Mouse (Mus musculus) Muller cell, postnatal 12 days (primary cell): ENCODE results near the gene Duox1.
A peak's percentile ranks its signal among the peaks of the same experiment; 100 is the strongest.

Experiments used
- DNase-seq: peaks from one replicate; pipeline ENCODE4 v3.0.0-alpha.2; 2015; ENCODE audit errors: inconsistent ontology term

Duox1 gene

DNA sequence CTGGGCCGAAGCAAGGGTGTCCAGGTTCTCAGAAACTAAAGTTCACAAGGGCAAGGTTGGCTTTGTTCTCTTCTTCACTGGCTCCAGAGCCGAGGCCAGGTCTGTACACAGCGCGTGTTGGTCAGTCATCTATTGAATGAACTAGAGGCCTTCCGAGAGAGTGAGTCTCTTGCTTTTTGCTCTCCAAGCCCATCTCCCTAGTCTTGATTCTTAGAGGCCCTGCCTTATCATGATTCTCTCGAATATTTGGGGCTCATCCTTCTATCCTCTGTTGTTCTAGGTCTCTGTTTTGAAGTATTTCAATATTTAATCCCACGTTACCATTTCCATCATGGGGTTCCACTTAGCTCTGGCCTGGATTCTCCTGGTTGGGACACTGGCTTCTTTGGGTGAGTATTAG, at the start of gene Duox1:
Gene Duox1, plus strand, starts transcription at position 301 of the 400 bp plus-strand sequence.
- DNase-seq: no peak

DNA sequence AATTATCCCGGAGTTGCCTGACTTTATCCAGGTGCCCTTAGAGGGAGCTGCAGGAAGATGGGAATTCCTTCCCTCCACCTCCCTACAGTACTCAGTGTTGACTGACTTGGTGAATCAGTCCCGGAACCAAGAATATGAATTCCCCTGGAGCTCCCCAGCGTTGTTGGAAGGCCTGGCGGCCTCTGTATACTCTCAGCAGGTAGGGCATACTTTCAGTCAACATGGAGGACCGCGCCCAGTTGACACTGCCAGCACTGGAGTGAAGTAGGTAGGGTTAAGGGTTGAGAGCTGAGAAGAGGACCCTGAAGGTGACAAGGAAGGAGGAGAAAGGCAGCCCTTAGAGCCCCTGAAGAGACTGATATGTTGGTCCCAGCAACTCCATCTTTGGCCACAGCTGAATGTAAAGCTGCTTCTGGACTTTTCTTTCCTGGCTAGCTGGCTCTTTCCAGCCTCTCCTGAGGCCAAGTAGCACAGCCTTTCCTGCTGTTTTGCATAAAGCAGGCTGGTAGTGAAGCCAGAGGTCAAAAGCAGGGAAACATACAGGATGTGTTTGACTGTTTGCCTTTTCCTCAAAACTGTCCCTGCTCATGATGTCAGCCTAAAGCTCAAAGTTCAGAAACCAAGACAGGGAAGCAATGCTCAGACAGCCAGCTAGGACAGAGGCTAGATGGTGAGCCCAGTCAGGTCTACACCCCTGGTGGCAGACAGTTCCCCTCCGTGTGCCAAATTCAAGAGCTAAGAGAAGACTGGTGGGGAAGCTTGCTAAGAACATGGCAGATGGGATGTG, 48.9 kb upstream of the Duox1 start:
- no peak for DNase-seq

DNA sequence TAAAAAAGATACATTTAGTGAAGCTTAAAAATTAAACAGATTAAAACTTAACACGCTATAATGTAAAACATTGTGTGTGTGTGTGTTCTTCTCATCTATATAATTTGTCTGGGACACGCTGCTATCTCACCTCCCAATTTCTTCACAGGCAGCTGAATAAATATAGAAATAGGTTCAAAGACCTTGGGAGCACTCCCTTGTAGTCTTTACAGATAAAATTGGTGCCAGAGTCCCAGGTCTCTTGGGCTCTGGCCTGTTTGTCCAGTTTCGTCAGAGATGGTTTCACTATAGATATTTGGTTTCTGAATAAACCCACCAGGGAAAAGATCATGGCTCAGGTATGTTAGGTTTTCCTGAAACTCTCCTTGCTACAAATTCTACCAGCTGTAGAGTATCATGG, 36.7 kb upstream of the Duox1 start:
- no peak for DNase-seq

DNA sequence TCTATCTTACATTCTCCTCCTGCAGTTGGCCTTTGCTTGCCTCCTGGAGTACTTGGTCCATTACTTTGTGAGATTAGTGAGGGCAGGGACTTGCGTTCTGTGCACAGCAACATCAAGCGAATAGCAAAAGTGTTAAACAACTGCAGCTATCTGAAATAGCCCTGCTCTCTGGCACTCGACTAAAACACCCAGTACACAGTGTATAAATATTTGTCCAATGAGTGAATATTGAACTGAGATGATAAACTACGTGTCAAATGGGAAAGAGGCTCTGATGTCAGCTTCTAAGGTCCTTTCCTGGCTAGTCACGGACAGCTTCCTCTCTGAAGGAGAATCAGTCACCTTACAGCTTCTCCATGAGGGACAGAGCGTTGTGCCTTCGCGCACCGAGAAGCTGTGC, 31.4 kb upstream of the Duox1 start:
- no peak for DNase-seq

DNA sequence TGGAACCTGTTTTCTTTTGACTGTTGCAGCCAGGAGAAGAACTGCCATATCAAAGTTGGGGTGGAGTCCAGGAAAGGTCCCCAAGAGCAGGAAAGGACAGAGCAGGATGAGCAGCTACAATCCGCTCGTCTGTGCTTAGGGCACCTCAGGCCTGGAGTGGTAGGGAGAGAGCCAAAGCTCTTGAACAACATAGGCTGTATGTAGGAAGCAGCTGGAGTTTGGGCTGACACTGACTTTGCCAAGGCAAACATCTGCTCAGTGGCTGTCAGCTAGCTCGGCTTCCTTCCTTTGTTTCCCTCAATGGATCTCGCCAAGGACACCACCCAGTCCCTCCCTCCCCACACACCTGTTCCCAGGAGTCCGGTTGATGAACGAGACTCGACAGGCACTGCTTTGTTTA, 29.3 kb upstream of the Duox1 start:
- DNase-seq: no peak

DNA sequence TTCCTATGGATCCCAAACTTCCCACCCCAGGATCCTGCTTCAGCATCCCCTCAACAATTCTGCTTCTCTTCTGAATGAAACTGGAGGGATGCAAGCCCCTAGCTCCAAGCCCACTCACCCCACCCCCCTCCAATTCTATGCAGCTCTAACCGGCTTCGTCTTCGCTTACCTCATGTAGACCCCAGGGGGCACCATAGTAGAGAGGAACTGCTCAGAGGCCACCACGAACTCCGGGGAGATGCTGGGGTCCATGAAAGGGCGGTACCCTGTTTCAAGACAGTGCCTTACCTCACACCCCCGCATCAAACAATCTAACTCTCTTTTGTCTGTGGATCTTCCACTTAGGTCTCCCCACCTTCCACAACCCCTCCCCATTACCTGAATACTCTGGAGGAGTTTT, 20.6 kb upstream of the Duox1 start:
- no peak for DNase-seq

DNA sequence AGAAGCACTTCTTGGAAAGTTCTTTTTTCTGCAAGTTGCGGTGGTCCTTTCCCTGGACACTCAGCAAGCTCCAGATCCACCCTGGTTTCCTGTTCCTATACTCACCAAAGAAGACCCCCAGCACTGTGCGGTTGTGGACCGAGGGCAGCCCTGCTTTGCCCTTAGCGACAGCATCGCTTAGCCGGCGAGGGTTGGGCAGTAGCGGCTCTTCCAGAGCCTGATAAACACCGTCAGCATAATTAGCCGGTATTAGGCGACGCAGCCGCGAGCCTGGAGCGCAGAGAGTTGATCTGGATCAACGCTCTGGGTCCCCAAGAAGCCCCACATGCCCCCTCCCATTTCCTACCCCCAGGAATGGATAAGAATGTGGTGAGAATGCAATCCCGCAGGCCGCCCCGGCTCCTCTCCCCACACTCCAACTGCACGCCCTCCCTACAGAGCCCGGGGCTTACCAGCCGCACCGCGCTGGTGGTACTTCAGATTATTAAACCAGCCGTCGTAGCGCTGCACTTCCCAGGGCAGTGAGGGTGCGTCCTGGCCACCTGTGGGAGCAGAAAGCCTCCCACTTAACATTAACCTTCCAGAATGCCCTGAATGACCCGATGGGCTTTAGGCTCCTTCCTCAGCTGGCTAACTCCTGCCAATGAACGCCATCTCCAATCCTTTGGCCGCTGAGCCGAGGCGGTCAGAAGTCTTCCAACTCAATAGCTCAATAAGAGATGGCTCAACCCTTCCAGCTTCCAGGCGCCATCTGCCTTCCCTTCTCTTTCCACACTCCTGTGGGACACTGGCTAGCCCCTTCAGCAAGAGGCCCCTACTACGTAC, 18.0 kb upstream of the Duox1 start:
- no peak for DNase-seq

DNA sequence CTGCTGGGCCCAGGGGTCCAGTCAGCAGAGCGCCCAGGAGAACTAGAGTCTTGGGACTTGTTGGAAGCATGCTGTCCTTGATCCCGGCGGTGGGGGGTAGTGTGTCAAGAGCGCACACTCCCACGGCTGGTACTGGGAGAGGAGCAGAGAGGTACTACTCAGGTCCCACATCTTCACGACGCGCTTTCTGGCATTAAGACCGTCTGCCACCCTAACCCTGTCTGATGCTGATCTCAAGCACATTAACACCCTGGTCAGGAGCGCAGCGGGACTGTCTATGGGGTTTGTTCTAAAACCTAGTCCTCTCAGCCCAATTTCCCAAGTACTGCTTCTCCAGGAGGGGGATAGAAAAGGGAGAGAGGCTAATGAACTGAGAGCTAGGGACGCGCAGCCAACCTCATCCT, 17.4 kb upstream of the Duox1 start, which contains the start of gene Duox2:
Gene Duox2, minus strand, starts transcription at position 354 of the 404 bp plus-strand sequence.
- DNase-seq: no peak

DNA sequence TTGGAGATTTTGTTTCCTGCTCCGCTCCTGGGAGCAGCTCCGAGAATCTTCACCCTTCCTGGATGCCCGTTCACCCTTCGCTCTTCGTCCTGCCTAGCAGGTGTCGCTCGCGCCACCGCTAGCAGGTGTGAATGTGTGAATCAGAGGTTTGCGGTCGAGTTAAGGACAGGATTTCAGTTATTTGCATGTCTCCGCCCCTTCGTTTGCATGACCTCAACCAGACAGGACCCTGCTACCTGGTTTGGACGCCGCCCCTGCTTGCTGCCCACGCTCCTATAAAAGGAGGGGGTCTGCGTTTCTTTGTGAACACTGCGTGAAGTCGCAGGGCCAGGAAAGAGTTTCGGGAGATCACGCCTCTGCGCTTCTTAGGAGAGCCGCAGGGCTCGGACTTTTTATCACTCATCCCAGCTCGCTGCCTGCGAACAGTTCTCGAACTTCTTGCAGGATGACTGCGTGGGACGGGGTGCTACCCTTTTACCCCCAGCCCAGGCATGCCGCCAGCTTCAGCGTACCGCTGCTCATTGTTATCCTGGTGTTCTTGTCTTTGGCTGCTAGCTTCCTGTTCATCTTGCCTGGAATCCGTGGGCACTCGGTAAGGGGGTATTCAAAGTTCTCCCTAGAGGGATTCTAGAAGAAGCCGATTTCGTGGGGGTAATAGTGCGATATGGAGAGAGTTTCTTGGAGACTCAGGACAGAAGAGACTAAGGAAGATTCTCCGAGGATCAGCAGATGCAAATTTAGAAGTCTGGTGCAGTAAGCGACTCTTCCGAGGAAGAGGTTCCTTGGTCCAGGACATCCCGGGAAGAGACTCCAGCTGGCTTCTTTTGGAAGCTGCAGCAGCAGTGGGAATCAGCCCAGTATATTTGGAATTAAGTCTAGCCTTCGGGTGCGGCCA, 16.6 kb upstream of the Duox1 start, which contains the start of gene Duoxa2:
Gene Duoxa2, plus strand, starts transcription at position 305 of the 895 bp plus-strand sequence.
- no peak for DNase-seq

DNA sequence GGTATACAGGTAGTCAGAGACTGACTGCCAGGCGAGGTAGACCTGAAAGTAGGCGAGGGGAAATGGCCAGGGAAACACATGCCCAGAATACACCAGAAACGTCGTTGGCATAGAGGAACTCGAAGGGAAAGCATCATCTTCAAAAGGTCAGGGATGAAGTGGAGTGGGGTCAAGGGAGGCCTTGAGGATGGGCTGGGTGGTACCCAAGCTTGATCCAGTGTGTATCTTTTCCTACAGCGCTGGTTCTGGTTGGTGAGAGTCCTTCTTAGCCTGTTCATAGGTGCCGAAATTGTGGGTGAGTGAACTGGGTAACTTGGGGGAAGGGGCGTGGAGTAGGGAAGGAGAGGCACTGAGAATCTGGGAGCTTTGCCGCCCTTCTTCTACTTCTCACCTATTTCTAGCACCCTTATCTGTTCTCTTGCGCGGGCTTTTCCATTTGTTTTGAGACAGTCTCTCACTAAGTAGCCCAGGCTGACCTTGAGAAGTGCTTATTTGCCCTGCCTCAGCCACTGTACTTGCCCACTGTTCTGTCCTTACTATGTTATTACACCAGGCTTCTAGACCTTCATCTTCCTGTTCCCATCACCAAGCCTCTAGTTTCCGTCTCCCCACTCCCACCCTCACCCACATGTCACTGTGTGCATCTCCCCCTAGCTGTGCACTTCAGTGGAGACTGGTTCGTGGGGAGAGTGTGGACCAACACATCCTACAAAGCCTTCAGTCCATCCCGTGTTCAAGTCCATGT, 15.4 kb upstream of the Duox1 start:
- DNase-seq: no peak

DNA sequence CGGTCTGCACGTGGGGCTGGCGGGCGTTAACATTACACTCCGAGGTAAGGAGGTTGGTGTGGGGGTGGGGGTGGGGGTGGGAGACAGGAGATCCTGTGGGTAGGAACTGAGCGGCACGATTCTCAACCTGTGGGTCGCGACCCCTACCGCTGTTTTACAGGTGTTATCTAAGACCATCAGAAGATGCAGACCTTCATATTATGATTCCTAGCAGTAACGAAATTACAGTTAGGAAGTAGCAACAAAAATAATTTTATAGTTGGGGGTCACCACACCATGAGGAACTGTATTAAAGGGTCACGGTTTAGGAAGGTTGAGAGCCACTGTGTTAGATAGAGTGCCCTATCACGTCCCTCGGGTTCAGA, 14.8 kb upstream of the Duox1 start:
- no peak for DNase-seq

DNA sequence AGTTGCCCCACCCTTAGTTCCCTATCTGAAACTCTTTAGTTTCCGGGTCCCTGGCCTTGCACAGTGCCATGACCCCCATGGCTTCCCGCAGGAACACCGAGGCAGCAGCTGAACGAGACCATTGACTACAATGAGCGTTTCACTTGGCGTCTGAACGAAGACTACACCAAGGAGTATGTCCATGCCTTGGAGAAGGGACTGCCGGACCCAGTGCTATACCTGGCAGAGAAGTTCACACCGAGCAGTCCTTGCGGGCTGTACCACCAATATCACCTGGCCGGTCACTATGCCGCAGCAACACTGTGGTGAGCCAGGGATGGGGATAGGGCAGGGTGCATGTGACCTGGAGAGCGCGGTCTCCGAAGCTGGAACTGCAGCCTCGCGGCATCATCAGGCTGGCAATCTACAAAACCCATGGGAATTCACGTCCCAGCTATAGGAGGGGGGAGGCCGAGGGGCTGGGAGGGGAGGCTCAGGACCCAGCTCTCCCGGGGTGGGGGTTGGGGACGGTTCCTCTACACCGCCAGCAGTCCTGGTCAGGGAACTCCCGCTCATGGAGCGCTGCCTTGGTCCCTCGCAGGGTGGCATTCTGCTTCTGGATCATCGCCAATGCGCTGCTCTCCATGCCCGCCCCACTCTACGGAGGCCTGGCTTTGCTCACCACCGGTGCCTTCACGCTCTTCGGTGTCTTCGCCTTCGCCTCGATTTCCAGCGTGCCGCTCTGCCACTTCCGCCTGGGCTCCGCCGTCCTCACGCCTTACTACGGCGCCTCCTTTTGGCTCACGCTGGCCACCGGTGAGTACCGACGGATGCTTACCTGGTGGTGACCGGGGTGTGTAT, 14.2 kb upstream of the Duox1 start:
- DNase-seq: no peak

DNA sequence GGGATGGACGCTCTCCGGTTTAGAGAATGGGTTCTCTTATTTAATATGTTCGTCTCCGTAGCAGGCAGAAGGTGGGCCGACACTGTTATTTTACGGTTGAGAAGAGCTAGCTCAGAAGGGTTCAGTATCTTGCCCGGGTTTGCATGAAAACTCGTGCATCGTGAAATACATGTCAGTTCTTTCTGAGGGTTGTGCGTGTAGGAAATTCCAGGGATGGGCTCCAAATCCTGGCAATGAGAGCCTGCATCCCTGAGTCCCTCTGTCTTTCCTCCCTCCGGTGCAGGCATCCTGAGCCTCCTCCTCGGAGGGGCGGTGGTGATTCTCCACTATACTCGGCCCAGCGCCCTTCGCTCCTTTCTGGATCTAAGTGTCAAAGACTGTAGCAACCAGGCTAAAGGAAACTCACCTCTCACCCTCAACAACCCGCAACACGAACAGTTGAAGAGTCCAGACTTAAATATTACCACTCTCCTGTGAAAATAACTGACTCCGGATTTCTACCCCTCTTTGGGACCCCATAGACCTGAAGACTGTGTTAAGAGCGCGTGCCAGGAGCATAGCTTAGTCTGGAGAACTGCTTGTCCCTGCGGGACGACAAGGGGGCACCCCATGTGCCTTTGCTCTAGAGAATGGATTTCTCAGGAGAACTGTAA, 13.4 kb upstream of the Duox1 start:
- no peak for DNase-seq

DNA sequence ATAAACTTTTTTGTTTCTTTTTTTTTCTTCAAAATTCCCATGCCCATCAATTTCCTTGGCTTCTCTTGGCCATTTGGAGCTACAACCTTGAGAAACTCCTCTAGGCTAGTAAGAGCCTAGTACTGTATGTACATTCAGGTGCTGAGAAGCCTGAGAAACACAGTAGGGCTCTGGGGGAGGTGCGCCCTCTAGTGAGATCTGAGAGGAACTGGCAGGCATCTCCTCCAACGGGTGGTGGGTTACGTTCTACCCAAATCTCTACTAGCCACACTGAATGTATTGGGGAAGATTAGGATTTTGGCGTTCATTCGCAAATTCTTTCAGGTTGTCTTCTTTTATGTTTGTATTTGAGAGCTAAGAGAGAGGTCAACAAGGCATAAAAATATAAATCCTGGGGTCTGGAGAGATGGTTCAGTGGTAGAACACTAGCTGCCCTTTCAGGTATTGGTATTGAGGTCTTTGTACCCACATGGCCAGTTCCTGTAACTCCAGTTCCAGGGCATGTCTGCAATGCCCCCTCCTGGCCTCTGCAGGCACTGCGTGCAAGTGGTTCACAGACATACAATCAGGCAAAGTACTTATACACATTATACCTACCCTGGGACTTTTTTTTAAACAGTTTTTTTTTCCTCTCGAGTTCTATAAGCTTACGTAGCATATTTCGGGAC, 12.8 kb upstream of the Duox1 start:
- DNase-seq: peak; percentile 72

DNA sequence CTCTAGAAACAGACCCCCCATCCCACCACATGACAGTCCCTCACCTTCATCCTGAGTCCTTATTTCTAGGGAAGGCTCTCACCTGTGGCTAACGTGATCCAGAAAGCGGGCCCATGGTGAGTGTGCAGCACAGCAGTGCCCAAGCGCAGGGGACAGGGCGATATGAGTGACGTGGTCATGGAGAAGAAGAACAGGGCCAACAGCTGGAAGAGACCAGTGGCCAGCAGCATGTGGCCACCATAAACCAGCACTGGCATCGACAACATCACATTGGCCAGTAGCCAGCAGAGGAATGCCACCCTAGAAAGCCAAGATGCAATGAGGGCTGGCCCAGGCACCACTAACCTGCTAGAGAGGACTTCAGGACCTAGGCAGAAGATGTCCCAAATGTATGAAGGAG, 10.9 kb upstream of the Duox1 start:
- DNase-seq: no peak

DNA sequence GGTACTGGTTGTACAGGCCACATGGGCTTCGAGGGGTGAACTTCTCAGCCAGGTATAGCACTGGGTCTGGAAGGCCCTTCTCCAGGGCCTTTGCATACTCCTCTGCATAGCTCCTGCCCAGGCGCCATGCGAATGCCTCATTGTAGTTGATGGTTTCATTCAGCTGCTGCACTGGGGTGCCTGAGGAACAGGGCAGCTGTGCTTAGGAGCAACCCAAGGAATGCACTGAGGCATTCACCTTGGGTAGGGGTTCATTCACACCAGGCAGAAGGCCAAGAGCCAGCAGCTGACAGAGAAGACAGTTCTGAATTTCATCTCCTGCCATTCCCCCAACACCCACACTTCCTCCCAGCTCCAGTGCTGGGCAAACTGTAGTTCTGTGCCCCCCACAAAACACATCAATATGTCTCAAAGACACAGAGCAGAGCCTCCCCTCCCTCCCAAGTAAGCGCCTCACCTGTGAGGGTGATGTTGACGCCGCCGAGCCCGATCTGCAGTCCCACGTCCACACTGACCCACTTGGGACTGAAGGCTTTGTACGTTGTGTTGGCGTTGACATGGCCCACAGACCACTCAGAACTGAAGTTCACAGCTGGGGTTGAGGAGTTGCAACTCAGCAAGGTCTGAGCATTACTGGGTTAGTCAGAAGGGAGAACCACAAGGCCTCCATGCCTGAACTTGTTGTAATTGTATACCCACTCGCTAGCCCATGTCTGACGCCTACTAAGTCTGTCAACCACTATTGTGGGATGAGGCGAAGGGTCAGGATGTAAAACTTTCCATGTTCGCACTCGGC, 10.2 kb upstream of the Duox1 start:
- no peak for DNase-seq

DNA sequence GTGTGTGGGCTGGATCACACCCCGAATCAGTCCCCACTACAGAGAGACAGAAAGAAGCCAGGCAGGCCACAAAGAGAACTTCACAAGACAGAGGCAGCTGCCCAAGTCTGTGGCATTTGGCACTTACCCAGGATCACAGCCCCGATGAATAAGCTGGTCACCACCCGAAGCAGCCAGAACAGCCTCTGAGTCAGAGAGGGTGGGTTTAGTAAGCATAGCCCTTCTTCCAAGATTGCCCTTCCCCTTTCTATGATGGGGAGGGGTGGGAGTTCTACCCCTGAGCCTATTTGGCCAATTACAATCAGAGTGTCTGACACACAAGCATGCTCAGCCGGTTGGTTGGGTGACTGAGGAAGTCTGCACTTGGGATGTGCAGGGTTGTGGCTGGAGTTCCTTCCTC, 9.3 kb upstream of the Duox1 start:
- peak; percentile 90 for DNase-seq

DNA sequence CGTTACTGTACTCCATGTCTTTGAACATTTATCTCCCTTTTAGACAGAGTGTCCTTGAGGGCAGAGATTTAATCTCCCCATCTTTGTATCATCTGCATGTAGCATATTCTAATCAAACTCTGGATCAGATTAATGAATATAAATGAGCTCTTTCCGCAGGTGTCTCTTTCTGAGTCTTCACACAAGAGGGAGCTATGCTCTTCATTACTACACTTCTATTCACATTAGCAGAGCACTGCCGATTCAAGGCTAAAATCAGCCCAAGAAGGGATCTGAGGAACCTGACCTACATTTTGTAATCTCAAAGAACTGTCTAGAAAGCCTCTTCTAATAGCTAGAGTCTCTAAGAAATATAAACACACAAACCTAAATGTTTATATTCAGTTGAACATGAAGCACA, 5.8 kb upstream of the Duox1 start:
- DNase-seq: no peak
